Mouse (Mus musculus): ENCODE measurements at regions not wholly inside any gene's neighbourhood (a gene's known extent, or its start where the extent isn't known, plus 50 kb on each side); places are given as distances from the start of the nearest gene placed in this dataset.

- H3K36me3 ChIP-seq, result no peaks in the 10 kb centered on the region
- H3K27ac ChIP-seq, result no peak overlapping the region
- no peaks in the 10 kb centered on the region for H3K27me3 ChIP-seq (ENCODE audit: low read depth, poor library complexity, severe bottlenecking)
- WGBS, result 78% methylated on average over 5 of the region's 5 CpGs
- H3K9me3 ChIP-seq (replicated peaks), result no peaks in the 10 kb centered on the region
- no peaks in the 10 kb centered on the region for H3K4me1 ChIP-seq
- H3K4me3 ChIP-seq, result no peak overlapping the region
- DNase-seq (ENCODE audit: low spot score), result no peak
These were observed 316.0 kb downstream of the Ipmk start for GRCm38 (mm10) chr10:71663545-71663944.

GRCm38 (mm10) chr10:71667160-71667571 lies 319.6 kb downstream of the Ipmk start:
- H3K4me1 ChIP-seq, result no peaks in the 10 kb centered on the region
- no peaks in the 10 kb centered on the region for H3K9me3 ChIP-seq (replicated peaks)
- no peak for DNase-seq (ENCODE audit: low spot score)
- no peak overlapping the region for H3K27ac ChIP-seq
- WGBS, result 91% methylated on average over 7 of the region's 7 CpGs
- no peak overlapping the region for H3K4me3 ChIP-seq
- H3K36me3 ChIP-seq, result no peaks in the 10 kb centered on the region
- H3K27me3 ChIP-seq (ENCODE audit: low read depth, poor library complexity, severe bottlenecking), result no peaks in the 10 kb centered on the region

- H3K9me3 ChIP-seq (replicated peaks), result no peaks in the 10 kb centered on the region
- H3K4me3 ChIP-seq, result no peak overlapping the region
- no peaks in the 10 kb centered on the region for H3K36me3 ChIP-seq
- H3K4me1 ChIP-seq, result no peaks in the 10 kb centered on the region
- no peak for DNase-seq (ENCODE audit: low spot score)
- H3K27me3 ChIP-seq (ENCODE audit: low read depth, poor library complexity, severe bottlenecking), result no peaks in the 10 kb centered on the region
- H3K27ac ChIP-seq, result no peak overlapping the region
- 87% methylated on average over 5 of the region's 5 CpGs for WGBS
These were observed 331.7 kb downstream of the Ipmk start for GRCm38 (mm10) chr10:71679240-71679639.

GRCm38 (mm10) chr10:71713456-71713855 lies 365.9 kb downstream of the Ipmk start:
- Histone ChIP-seq H3K27me3 (ENCODE audit: low read depth, poor library complexity, severe bottlenecking) (no peaks in the 10 kb centered on the region), H3K4me1 (no peaks in the 10 kb centered on the region), H3K36me3 (no peaks in the 10 kb centered on the region), H3K9me3 (replicated peaks) (no peaks in the 10 kb centered on the region), H3K4me3 (no peak overlapping the region), H3K27ac (no peak overlapping the region)
- DNase-seq (ENCODE audit: low spot score), result no peak
- WGBS, result 91% methylated on average over 2 of the region's 2 CpGs

- Histone ChIP-seq H3K4me3 (no peak overlapping the region), H3K4me1 (no peaks in the 10 kb centered on the region), H3K9me3 (replicated peaks) (no peaks in the 10 kb centered on the region), H3K27ac (no peak overlapping the region), H3K27me3 (ENCODE audit: low read depth, poor library complexity, severe bottlenecking) (no peaks in the 10 kb centered on the region), H3K36me3 (no peaks in the 10 kb centered on the region)
- DNase-seq (ENCODE audit: low spot score), result no peak
- 68% methylated on average over 4 of the region's 4 CpGs for WGBS
These were observed 380.2 kb downstream of the Ipmk start for GRCm38 (mm10) chr10:71727746-71728145.

GRCm38 (mm10) chr10:71733821-71734220 lies 386.3 kb downstream of the Ipmk start:
- Histone ChIP-seq H3K4me3 (no peak overlapping the region), H3K27me3 (ENCODE audit: low read depth, poor library complexity, severe bottlenecking) (no peaks in the 10 kb centered on the region), H3K36me3 (no peaks in the 10 kb centered on the region), H3K4me1 (no peaks in the 10 kb centered on the region), H3K27ac (no peak overlapping the region), H3K9me3 (replicated peaks) (no peaks in the 10 kb centered on the region)
- 90% methylated on average over 3 of the region's 3 CpGs for WGBS
- DNase-seq (ENCODE audit: low spot score), result no peak

GRCm38 (mm10) chr10:71734481-71734880 lies 386.9 kb downstream of the Ipmk start:
- no peaks in the 10 kb centered on the region for H3K9me3 ChIP-seq (replicated peaks)
- no peaks in the 10 kb centered on the region for H3K27me3 ChIP-seq (ENCODE audit: low read depth, poor library complexity, severe bottlenecking)
- H3K36me3 ChIP-seq, result no peaks in the 10 kb centered on the region
- no peaks in the 10 kb centered on the region for H3K4me1 ChIP-seq
- WGBS, result 84% methylated on average over 2 of the region's 2 CpGs
- no peak overlapping the region for H3K27ac ChIP-seq
- no peak overlapping the region for H3K4me3 ChIP-seq
- no peak for DNase-seq (ENCODE audit: low spot score)

GRCm38 (mm10) chr10:71738280-71738679 lies 390.7 kb downstream of the Ipmk start:
- H3K9me3 ChIP-seq (replicated peaks), result no peaks in the 10 kb centered on the region
- DNase-seq (ENCODE audit: low spot score), result no peak
- no peak overlapping the region for H3K4me3 ChIP-seq
- H3K4me1 ChIP-seq, result no peaks in the 10 kb centered on the region
- H3K36me3 ChIP-seq, result no peaks in the 10 kb centered on the region
- no peak overlapping the region for H3K27ac ChIP-seq
- H3K27me3 ChIP-seq (ENCODE audit: low read depth, poor library complexity, severe bottlenecking), result no peaks in the 10 kb centered on the region
- WGBS, result 72% methylated on average over 4 of the region's 4 CpGs

- 75% methylated on average over 8 of the region's 8 CpGs for WGBS
- no peak overlapping the region for H3K27ac ChIP-seq
- no peaks in the 10 kb centered on the region for H3K27me3 ChIP-seq (ENCODE audit: low read depth, poor library complexity, severe bottlenecking)
- no peaks in the 10 kb centered on the region for H3K9me3 ChIP-seq (replicated peaks)
- no peak for DNase-seq (ENCODE audit: low spot score)
- H3K36me3 ChIP-seq, result no peaks in the 10 kb centered on the region
- H3K4me3 ChIP-seq, result no peak overlapping the region
- H3K4me1 ChIP-seq, result no peaks in the 10 kb centered on the region
These were observed 401.3 kb downstream of the Ipmk start for GRCm38 (mm10) chr10:71748557-71749493.

GRCm38 (mm10) chr10:71753255-71753654 lies 405.7 kb downstream of the Ipmk start:
- Histone ChIP-seq H3K4me1 (no peaks in the 10 kb centered on the region), H3K9me3 (replicated peaks) (no peaks in the 10 kb centered on the region), H3K27me3 (ENCODE audit: low read depth, poor library complexity, severe bottlenecking) (no peaks in the 10 kb centered on the region), H3K4me3 (no peak overlapping the region), H3K36me3 (no peaks in the 10 kb centered on the region), H3K27ac (no peak overlapping the region)
- DNase-seq (ENCODE audit: low spot score), result no peak
- 81% methylated on average over 2 of the region's 2 CpGs for WGBS

- Histone ChIP-seq H3K27ac (no peak overlapping the region), H3K4me3 (no peak overlapping the region), H3K27me3 (ENCODE audit: low read depth, poor library complexity, severe bottlenecking) (no peaks in the 10 kb centered on the region), H3K36me3 (no peaks in the 10 kb centered on the region), H3K9me3 (replicated peaks) (no peaks in the 10 kb centered on the region), H3K4me1 (no peaks in the 10 kb centered on the region)
- DNase-seq (ENCODE audit: low spot score), result no peak
- 72% methylated on average over 3 of the region's 3 CpGs for WGBS
These were observed 407.2 kb downstream of the Ipmk start for GRCm38 (mm10) chr10:71754799-71755198.

GRCm38 (mm10) chr10:71778903-71779302 lies 431.3 kb downstream of the Ipmk start:
- Histone ChIP-seq H3K36me3 (no peaks in the 10 kb centered on the region), H3K27me3 (ENCODE audit: low read depth, poor library complexity, severe bottlenecking) (no peaks in the 10 kb centered on the region), H3K27ac (no peak overlapping the region), H3K4me3 (no peak overlapping the region), H3K9me3 (replicated peaks) (no peaks in the 10 kb centered on the region), H3K4me1 (no peaks in the 10 kb centered on the region)
- DNase-seq (ENCODE audit: low spot score), result no peak
- 93% methylated on average over 7 of the region's 7 CpGs for WGBS

GRCm38 (mm10) chr10:71789241-71789640 lies 441.7 kb downstream of the Ipmk start:
- H3K27ac ChIP-seq, result no peak overlapping the region
- no peaks in the 10 kb centered on the region for H3K36me3 ChIP-seq
- 88% methylated on average over 1 of the region's 1 CpGs for WGBS
- H3K27me3 ChIP-seq (ENCODE audit: low read depth, poor library complexity, severe bottlenecking), result no peaks in the 10 kb centered on the region
- no peak overlapping the region for H3K4me3 ChIP-seq
- H3K9me3 ChIP-seq (replicated peaks), result no peaks in the 10 kb centered on the region
- H3K4me1 ChIP-seq, result no peaks in the 10 kb centered on the region
- no peak for DNase-seq (ENCODE audit: low spot score)

Measured in limb, embryonic 10.5 days (tissue).